Mouse (Mus musculus) embryonic facial prominence, embryonic 13.5 days (tissue): ENCODE data around the gene Ost4. TPM values are rescaled to one million over a fixed set of nuclear protein-coding genes. Genes with fewer than 3 reads are reported as not detected.

Source experiments
- ATAC-seq: fragments of 200-750 bp; cut with Nextera tagmentation; 2 replicates; pipeline ENCODE4 v1.8.0; 2017; ENCODE audit warnings: low read depth; ENCODE audit not compliant: insufficient number of reproducible peaks, insufficient read depth, low FRiP score, low TSS enrichment
- H3K27ac ChIP-seq: fragments of 300-500 bp; sonication (generic); 2 replicates; pipeline ENCODE4 v1.5.1; 2015; ENCODE audit warnings: moderate library complexity, mild to moderate bottlenecking, inconsistent platforms
- H3K27me3 ChIP-seq: fragments of 300-500 bp; sonication (generic); 2 replicates; pipeline ENCODE4 v1.6.1; 2015; ENCODE audit warnings: mild to moderate bottlenecking, inconsistent platforms
- H3K36me3 ChIP-seq: fragments of 300-500 bp; sonication (generic); 2 replicates; pipeline ENCODE4 v1.6.1; 2015; ENCODE audit warnings: mild to moderate bottlenecking, inconsistent platforms
- H3K4me1 ChIP-seq: fragments of 300-500 bp; sonication (generic); 2 replicates; pipeline ENCODE4 v1.6.1; 2015; ENCODE audit warnings: inconsistent platforms
- H3K4me2 ChIP-seq: fragments of 300-500 bp; sonication (generic); 2 replicates; pipeline ENCODE4 v1.6.1; 2015; ENCODE audit warnings: moderate library complexity, mild to moderate bottlenecking, inconsistent platforms
- H3K4me3 ChIP-seq: fragments of 300-500 bp; sonication (generic); 2 replicates; pipeline ENCODE4 v1.5.1; 2015; ENCODE audit warnings: mild to moderate bottlenecking, inconsistent platforms
- H3K9ac ChIP-seq: fragments of 300-500 bp; sonication (generic); 2 replicates; pipeline ENCODE4 v1.6.1; 2015; ENCODE audit warnings: mild to moderate bottlenecking, inconsistent platforms
- H3K9me3 ChIP-seq: fragments of 300-500 bp; sonication (generic); 2 replicates; pipeline ENCODE4 v1.6.1; 2016; ENCODE audit warnings: inconsistent platforms
- WGBS: fragments of 180-500 bp; shearing (Covaris S2); methylation state at CpG from one replicate; pipeline ENCODE4 v1.1.7; 2015; ENCODE audit warnings: mixed read lengths; 5-methylcytosine and 5-hydroxymethylcytosine counted together
- polyA plus RNA-seq: library from polyadenylated mRNA; unstranded; fragments of >200 nt; fragmentation: Nextera tagmentation; extraction: Ambion mirVana; gene quantifications from 2 replicates; pipeline ENCODE4 v1.2.1, GENCODE M21; 2015

The Ost4 gene
- polyA plus RNA-seq, 1 experiment from 2014 or later = 422 TPM

DNA sequence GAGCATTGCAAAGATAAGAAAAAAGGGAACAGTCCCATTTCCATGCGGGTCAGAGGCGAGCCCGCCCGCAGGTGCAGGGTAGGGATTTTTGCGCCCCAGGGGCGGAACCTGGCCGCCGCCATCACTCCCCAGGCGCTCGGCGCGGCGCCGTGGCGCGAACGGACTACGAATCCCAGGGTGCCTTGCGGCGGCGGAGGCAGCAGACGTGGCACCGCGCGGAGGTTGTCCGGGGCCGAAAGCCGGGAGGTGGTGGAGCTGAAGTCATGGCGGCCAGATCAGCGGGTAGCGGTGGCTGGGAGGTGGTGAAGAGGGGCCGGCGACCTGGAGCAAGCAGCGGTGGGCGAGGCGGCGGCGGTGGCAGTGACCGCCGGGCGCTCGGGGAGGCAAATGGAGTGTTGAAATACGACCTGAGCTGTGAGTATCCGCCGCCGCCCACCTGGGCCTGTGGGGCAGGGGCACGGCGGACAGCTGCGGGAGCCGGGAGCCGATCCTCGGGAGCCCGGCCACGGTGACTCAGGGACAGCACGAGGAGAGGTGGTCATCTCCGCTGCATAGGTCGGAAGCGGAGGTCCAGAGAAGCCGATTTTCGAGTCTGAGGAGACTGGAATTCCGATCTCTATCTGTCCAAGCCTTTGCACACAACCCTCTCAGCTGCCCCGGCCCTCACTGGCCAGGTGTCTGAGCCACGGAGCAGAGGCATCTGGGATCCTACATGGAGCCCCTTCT is 38.0 kb downstream of the Ost4 start:
- H3K27ac ChIP-seq = peak overlapping the region; percentile 49
- H3K27me3 ChIP-seq = no peaks in the 10 kb centered on the region
- H3K9ac ChIP-seq = peak overlapping the region; percentile 96
- H3K36me3 ChIP-seq = peaks cover 54% of the 10 kb centered on the region
- H3K4me2 ChIP-seq = peak overlapping the region; percentile 82
- peaks cover 17% of the 10 kb centered on the region for H3K4me1 ChIP-seq
- under 1% methylated on average over 63 of the region's 63 CpGs for WGBS
- H3K4me3 ChIP-seq = peak overlapping the region; percentile 87
- peak; percentile 89 for ATAC-seq
- no peaks in the 10 kb centered on the region for H3K9me3 ChIP-seq

DNA sequence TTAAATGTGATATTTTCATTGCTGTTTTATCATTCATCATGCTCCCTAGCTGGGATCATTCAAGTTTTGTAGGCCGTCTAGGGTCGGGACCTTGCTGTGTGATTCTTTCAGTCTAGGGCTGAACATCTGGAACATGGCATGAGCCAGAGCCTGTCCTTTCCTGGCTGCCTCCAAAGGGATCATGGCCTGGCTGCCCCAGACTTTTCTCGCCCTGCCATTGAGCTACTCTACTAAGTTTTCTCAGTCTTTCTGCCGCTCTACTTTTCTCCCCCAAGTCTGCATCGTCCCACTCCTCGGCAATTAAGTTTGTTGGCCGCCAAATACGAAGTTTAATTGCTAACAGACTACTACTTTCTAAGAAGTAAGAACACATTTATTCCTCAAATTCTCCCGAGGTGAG is 38.6 kb downstream of the Ost4 start:
- no peaks in the 10 kb centered on the region for H3K27me3 ChIP-seq
- H3K4me3 ChIP-seq = peak overlapping the region; percentile 87
- peaks cover 17% of the 10 kb centered on the region for H3K4me1 ChIP-seq
- WGBS = 7% methylated on average over 9 of the region's 9 CpGs
- no peaks in the 10 kb centered on the region for H3K9me3 ChIP-seq
- ATAC-seq = no peak
- peak overlapping the region; percentile 49 for H3K27ac ChIP-seq
- H3K9ac ChIP-seq = peak overlapping the region; percentile 96
- peak overlapping the region; percentile 82 for H3K4me2 ChIP-seq
- H3K36me3 ChIP-seq = peaks cover 51% of the 10 kb centered on the region

DNA sequence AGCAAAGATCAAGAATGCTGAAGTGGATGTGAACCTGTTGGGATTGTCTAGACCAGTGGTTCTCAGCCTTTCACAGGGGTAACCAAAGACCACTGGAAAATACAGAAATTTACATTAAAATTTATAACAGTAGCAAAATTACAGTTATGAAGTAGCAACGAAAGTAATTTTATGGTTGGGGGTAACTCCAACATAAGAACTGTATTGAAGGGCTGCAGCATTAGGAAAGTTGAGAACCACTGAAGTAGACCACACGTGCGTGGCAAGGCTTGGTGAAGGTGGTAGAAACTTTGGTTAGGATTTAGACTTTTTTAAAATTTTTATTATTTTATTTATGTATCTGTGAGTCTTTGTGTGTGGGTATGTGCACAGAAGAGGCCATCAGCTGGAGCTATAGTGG is 39.9 kb downstream of the Ost4 start, which contains the start of gene Tmem214:
Gene Tmem214 (plus strand): TSS at position 301 of the 400 bp plus-strand sequence.
- no peak for ATAC-seq
- H3K27ac ChIP-seq = peak within 1 kb of the TSS; percentile 49; the same call in 1 of the 2 replicates
- peak within 1 kb of the TSS; percentile 96; the same call in 1 of the 2 replicates for H3K9ac ChIP-seq
- peak within 1 kb of the TSS; percentile 87 for H3K4me3 ChIP-seq
- WGBS = 95% methylated on average over 3 of the region's 3 CpGs
- no peaks in the 10 kb centered on the region for H3K27me3 ChIP-seq
- H3K4me2 ChIP-seq = peak within 1 kb of the TSS; percentile 82
- H3K36me3 ChIP-seq = peaks cover 39% of the 10 kb centered on the region
- H3K4me1 ChIP-seq = peaks cover 17% of the 10 kb centered on the region
- no peaks in the 10 kb centered on the region for H3K9me3 ChIP-seq

GRCm38 (mm10) chr5:30866871-30867270 is 40.7 kb downstream of the Ost4 start:
- no peak overlapping the region for H3K27ac ChIP-seq
- no peak for ATAC-seq

DNA sequence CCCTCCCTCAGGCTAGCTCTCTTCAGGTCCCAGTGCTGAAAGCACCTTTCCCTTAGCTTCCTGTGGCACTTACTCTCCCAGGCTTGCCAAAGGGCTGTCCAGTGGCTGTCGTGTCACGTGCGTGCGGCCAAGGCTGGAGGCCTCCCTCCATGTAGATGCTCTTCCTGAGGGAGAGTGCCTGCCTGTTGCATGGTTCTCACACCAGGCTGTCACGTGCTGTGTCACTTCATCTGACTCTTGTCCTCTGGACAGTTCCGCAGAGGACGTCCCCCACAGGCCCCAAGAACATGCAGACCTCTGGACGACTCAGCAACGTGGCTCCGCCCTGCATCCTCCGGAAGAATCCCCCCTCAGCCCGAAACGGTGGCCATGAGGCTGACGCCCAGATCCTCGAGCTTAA is 43.3 kb downstream of the Ost4 start:
- WGBS = 43% methylated on average over 15 of the region's 15 CpGs
- Histone ChIP-seq H3K9me3 (no peaks in the 10 kb centered on the region), H3K27ac (no peak overlapping the region), H3K9ac (no peak overlapping the region), H3K4me2 (no peak overlapping the region), H3K4me3 (no peak overlapping the region), H3K36me3 (peaks cover 21% of the 10 kb centered on the region), H3K27me3 (no peaks in the 10 kb centered on the region), H3K4me1 (no peaks in the 10 kb centered on the region)
- no peak for ATAC-seq

More at GRCm38 (mm10) chr5:30866871-30867270, 40.7 kb downstream of the Ost4 start:
- H3K4me2 ChIP-seq = no peak overlapping the region
- no peak overlapping the region for H3K9ac ChIP-seq
- no peaks in the 10 kb centered on the region for H3K9me3 ChIP-seq
- peaks cover 30% of the 10 kb centered on the region for H3K36me3 ChIP-seq
- no peaks in the 10 kb centered on the region for H3K27me3 ChIP-seq
- WGBS = 84% methylated on average over 3 of the region's 3 CpGs
- peaks cover 17% of the 10 kb centered on the region for H3K4me1 ChIP-seq
- no peak overlapping the region for H3K4me3 ChIP-seq

GRCm38 (mm10) chr5:30863852-30864251 is 43.7 kb downstream of the Ost4 start:
- ATAC-seq = peak; percentile 26; the same call in 1 of the 2 replicates
- H3K4me3 ChIP-seq = no peak overlapping the region
- no peaks in the 10 kb centered on the region for H3K4me1 ChIP-seq
- no peaks in the 10 kb centered on the region for H3K27me3 ChIP-seq
- H3K27ac ChIP-seq = no peak overlapping the region
- no peaks in the 10 kb centered on the region for H3K9me3 ChIP-seq
- H3K36me3 ChIP-seq = peaks cover 21% of the 10 kb centered on the region
- WGBS = 41% methylated on average over 4 of the region's 4 CpGs
- H3K9ac ChIP-seq = no peak overlapping the region
- no peak overlapping the region for H3K4me2 ChIP-seq

- ATAC-seq = no peak
- no peak overlapping the region for H3K27ac ChIP-seq
Measured at GRCm38 (mm10) chr5:30856124-30856523, 51.5 kb downstream of the Ost4 start.

More at GRCm38 (mm10) chr5:30856124-30856523, 51.5 kb downstream of the Ost4 start:
- Histone ChIP-seq H3K4me2 (no peak overlapping the region), H3K4me1 (no peaks in the 10 kb centered on the region), H3K27me3 (no peaks in the 10 kb centered on the region), H3K4me3 (no peak overlapping the region), H3K9ac (no peak overlapping the region), H3K9me3 (no peaks in the 10 kb centered on the region), H3K36me3 (no peaks in the 10 kb centered on the region)
- WGBS = 82% methylated on average over 2 of the region's 2 CpGs

Other genes with a start within 250 kb of the Ost4 start
- 270 and 318 TPM in 2 replicates for gene Cenpa, start 241.0 kb downstream of the Ost4 start, polyA plus RNA-seq
- gene Dpysl5, start 196.2 kb downstream of the Ost4 start, polyA plus RNA-seq = 7.5 and 10.4 TPM in 2 replicates
- 23.9 and 25.8 TPM in 2 replicates for gene Mapre3, start 93.1 kb downstream of the Ost4 start, polyA plus RNA-seq
- 71.1 and 82.2 TPM in 2 replicates for gene Tmem214, start 39.8 kb downstream of the Ost4 start, polyA plus RNA-seq
- 28.6 and 32.8 TPM in 2 replicates for gene Agbl5, start 19.1 kb downstream of the Ost4 start, polyA plus RNA-seq
- 199 and 251 TPM in 2 replicates for gene Emilin1, start 5.6 kb upstream of the Ost4 start, polyA plus RNA-seq
- 17.4 and 17.8 TPM in 2 replicates for gene Khk, start 13.6 kb upstream of the Ost4 start, polyA plus RNA-seq
- gene Cgref1, start 37.8 kb upstream of the Ost4 start, polyA plus RNA-seq = 8.2 and 11.5 TPM in 2 replicates
- gene Preb, start 52.6 kb upstream of the Ost4 start, polyA plus RNA-seq = 132 and 133 TPM in 2 replicates
- 0.08 TPM in 1 of 2 replicates, not detected in the other for gene Tcf23, start 60.9 kb upstream of the Ost4 start, polyA plus RNA-seq
- 123 and 138 TPM in 2 replicates for gene Atraid, start 140.5 kb upstream of the Ost4 start, polyA plus RNA-seq
- 10.2 and 11.8 TPM in 2 replicates for gene Slc5a6, start 141.1 kb upstream of the Ost4 start, polyA plus RNA-seq
- 27.9 and 30.2 TPM in 2 replicates for gene Cad, start 147.0 kb upstream of the Ost4 start, polyA plus RNA-seq
- gene Dnajc5g, start 198.5 kb upstream of the Ost4 start, polyA plus RNA-seq = not detected in 2 replicates
- gene Slc30a3, start 200.4 kb upstream of the Ost4 start, polyA plus RNA-seq = 0.73 TPM in 1 of 2 replicates, not detected in the other
- 0.37 and 0.62 TPM in 2 replicates for gene Trim54, start 208.9 kb upstream of the Ost4 start, polyA plus RNA-seq
- gene Ucn, start 231.0 kb upstream of the Ost4 start, polyA plus RNA-seq = not detected in 2 replicates
- 69.4 and 70.2 TPM in 2 replicates for gene Mpv17, start 246.5 kb upstream of the Ost4 start, polyA plus RNA-seq